Mouse (Mus musculus) granulocyte monocyte progenitor cell, adult 5-6 weeks (primary cell): Measurements from ENCODE around the gene Cep128. TPM values are rescaled to one million over a fixed set of nuclear protein-coding genes. Genes with fewer than 3 reads are reported as not detected.
"Not testable (repeated sequence)": the region's sequence is repeated elsewhere in the genome, so short reads cannot be mapped to it uniquely, and the experiment has no call there.

Experiments
- ATAC-seq: replicated peaks from 2 replicates; pipeline ENCODE4 v1.8.0; 2016; ENCODE audit warnings: mild to moderate bottlenecking, moderate TSS enrichment, inconsistent platforms; ENCODE audit not compliant: poor library complexity, severe bottlenecking
- total RNA-seq, 2 experiments: library from RNA; stranded (forward) in 1 of 2; stranded (reverse) in 1 of 2; fragments of 200-712, 200-1000 nt in 1 of 2; fragments of >200 nt in 1 of 2; fragmentation: Nextera tagmentation in 1 of 2; gene quantifications; 2 replicates each; pipeline ENCODE4 v1.2.3; 2014 to 2017

Gene Cep128
- total RNA-seq (2014; fragmentation: Nextera tagmentation) (86.8 and 89.8 TPM in 2 replicates), total RNA-seq (2017) (61.6 and 69.9 TPM in 2 replicates)

DNA sequence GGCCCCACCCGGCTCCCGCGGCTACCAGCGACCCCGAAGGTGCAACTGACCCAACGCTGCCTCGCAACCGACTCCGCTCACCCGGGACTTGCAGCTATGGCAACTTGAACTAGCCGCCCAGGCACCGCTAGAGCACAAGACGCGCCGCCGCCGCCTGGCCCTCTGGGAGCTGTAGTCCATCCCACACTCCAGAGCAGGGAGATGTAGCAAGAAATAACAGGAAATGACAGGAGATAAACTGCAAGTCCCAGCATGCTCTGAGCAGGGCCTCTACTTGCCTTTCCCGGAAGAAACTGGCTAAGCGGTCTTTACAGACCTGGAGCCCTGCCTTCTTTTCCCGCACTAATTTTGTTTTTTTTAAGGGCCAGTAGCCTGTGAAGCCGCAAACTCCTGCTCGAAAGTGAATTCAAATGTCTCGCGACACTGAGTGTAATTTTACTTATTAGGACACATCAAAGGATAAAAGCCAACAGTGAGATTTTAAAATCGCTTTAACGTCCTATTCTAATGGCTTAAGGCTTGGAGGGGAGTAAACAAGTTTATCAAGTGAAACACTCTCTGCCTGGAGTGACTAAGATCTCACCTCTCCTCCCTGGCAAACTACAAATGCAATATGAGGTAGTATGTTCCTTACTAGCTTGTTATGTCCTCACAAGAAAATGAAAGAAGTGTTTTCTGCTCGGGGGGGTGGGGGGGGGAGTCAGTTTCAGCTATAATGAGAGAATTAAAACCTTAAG lies at the start of gene Cep128, which contains the start of gene Tshr:
Cep128 (minus strand) TSS at position 129 of the 737 bp plus-strand sequence.
Tshr (plus strand) TSS at position 283 of the 737 bp plus-strand sequence.
- peak; percentile 93 for ATAC-seq

DNA sequence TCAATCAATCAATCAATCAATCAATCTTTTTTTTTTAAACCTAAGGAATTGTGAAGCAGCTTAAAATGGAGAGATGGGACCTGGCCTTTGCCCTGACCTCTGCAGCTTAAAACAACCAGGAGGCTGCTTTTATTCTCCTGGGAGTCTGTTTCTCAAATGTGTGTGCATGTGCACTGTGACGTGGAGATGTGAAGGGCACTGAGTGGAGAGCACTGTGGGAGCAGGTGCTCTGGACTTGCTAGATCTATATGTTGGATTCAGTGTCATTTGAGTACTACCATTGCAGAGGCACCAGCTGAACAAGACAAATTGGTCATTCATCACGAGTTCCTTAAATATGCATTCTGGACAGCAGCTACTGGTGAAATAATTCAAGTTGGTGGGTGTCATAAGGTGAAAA lies 42.9 kb upstream of the Cep128 start:
- no peak for ATAC-seq

DNA sequence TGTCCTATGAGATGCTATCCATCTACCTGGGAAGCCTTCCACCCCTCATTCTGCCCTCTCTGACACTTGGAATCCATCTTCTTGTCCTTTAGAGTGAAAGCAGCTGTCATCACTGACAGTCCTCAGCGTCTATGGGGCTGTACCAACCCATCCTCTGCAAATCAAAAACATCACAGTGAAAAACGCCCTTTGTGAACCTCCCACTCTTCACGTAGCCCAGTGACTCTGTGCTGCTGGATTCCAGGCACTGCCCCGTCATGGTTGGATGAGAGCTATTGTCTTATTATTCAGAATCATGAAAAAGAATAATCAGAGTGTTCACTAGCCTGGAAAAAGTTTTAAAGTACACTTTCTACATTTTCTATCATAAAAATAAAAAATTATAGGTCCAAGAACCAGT lies 42.3 kb upstream of the Cep128 start:
- ATAC-seq = no peak

DNA sequence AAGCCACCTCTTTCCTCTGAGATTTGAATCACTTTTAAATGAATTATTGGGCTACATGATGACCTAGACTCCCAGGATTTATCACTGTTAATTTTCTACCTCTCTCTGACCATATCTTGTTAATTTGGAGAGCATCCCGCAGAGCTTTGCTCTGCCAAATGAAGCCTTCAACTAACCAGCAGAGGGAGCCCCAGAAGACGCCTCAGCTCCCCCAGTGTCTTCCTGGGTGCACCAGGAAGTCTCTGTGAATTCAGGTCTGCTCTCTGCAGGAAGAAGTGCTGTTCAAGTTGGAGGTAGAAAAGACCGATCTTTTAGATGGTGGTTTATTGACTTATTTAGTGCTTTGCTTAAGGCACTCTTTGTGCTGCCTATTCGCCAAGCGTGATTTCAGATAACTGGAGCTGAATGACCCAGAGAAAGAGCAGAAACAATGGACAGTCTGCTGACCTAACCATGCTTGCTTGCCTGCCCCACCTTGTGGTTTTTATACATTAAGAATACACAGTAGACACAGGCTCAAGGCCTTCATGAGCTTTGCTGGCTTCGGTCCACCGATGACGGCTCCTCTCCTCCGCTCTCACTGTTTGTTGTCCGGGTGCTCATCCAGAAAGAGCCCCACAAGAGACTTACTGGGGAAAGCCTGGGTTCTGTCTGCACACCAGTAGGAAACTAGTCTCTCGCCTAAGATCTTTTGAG lies 39.1 kb upstream of the Cep128 start:
- peak; percentile 87 for ATAC-seq

DNA sequence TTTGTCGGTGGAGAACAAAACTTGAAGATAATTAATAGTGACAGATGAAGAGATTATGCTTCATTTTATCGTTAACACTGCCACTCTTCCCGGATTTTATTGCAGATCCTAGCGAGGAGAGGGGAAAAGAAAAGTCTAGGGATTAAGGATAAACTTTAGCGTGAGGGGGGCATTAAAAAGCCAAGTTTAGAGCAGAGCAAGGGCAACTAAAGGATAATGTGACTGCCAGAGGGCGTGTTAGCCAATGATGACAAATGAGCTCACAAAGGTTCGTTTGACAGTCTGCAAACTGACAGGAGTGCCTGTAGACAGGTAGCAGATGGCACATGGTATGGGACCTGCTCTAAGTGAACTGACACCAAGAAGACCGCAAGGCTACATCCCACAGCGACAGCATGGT lies 37.1 kb upstream of the Cep128 start:
- ATAC-seq = no peak

DNA sequence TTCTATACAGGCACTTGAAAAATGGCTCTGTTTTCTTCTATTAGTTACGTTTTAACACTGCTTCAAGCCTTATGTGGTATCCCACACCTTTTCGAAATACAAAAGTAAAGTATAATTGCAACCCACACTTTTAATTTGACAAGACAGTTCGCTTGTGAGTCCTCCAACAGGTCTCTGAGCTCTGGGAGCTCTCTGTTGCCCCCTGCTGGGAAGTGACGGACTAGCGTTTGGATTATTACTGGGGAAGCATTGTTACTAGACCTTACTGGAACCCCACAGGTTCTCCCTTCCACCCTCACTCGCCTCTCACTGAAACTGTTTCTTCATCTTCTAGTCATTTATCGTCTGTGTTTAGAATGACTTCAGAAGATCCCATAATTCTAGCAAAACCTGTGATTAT lies 34.6 kb upstream of the Cep128 start:
- peak; percentile 86 for ATAC-seq

DNA sequence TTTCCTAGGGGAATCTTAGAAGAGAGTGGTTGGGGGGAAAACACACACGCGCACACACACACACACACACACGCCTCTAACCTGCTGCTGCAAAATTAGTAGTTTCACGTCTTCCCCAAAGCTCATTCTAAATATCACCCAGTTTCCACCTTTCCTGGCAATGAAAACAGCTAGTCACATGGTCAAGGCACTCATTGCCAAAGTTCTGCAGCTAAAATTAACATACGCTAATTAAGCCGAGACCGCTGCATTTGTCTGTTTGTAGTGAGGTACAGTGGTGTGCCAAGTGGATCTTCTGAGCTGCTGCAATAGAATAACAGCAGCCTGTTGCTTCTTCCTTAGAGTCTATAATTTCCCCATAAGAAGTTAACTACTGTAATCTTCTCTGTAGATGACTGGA lies 32.6 kb upstream of the Cep128 start:
- ATAC-seq = no peak

DNA sequence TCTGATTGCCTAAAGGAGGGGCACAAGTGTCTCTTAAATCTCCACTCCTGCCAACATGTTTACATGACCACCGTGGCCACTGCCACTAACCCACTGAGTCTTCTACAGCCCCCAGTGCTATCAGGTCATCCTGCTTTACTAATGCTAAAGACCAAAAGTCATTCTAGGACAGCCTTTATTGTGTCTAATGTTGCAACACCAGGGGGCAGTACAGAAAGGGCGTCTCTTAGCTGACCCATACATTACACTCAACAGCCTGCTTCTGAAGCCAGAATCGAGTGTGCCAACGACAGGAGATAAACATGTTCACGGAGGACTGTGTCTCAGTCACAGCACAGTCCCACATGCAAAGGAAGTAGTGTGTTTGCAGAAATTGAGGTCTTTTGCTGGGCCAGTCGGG lies 30.9 kb upstream of the Cep128 start:
- no peak for ATAC-seq

DNA sequence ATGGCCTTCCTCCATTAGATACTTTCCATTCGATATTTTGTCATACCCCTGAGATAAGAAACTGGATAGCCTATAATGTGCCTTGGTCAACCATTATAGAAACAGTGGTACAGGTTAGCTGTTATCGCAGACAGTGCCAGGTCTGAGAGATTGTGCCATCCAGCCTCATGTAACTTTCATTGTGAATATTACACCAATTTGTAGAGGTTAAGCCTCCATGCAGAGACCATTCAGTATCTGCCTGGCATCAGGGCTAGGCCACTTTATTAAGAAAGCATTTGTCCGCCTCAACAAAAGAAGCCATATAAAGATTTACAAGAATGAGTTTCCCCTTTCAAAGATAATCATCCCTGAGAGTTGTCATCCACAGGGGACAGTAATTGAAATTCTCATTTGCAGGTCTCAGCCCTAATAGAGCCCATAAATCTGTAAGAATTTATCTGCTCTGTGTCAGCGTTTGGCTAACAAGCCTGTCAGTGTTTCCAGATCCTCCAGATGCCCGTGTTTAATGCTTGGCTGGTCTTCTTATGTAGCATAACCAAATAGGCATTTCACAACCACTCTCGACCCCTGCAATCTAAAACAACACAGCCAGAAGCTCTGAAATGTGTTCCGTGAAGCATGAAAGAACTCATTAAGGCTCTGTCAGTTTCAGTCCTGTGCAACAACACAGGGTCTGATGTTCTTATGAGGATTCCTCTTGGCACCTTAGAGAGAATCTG lies 28.4 kb upstream of the Cep128 start:
- ATAC-seq = no peak

DNA sequence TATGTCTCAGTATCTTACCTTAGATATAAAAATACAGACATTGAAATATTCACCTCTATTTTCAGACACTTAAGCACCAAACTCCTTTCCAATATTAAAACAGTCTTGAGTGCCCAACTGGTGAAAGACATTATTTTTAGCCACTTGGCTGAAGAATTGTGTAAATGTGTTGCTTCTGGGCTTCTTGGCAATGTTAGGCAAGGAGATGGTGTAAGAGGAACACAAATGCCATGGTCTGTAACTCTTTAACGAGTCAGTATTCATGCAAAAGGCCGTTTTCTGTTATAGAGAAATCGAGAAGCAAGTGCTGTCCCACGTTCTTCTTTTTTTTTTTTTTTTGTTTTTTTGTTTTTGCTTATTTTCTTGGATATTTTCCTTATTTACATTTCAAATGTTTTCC lies 26.1 kb upstream of the Cep128 start:
- peak; percentile 42; the same call in 1 of the 2 replicates for ATAC-seq

DNA sequence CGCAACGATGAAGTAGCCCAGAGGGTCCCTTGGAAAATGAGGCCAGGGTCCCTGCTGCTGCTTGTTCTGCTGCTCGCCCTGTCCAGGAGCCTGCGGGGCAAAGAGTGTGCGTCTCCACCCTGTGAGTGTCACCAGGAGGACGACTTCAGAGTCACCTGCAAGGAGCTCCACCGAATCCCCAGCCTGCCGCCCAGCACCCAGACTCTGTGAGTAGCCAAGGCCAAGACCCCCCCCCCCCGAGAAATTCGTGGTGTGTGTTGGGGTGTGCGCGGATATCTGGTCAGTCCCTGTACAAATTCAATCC lies 16.8 kb upstream of the Cep128 start:
- ATAC-seq = no peak; the same call in 1 of the 2 replicates

DNA sequence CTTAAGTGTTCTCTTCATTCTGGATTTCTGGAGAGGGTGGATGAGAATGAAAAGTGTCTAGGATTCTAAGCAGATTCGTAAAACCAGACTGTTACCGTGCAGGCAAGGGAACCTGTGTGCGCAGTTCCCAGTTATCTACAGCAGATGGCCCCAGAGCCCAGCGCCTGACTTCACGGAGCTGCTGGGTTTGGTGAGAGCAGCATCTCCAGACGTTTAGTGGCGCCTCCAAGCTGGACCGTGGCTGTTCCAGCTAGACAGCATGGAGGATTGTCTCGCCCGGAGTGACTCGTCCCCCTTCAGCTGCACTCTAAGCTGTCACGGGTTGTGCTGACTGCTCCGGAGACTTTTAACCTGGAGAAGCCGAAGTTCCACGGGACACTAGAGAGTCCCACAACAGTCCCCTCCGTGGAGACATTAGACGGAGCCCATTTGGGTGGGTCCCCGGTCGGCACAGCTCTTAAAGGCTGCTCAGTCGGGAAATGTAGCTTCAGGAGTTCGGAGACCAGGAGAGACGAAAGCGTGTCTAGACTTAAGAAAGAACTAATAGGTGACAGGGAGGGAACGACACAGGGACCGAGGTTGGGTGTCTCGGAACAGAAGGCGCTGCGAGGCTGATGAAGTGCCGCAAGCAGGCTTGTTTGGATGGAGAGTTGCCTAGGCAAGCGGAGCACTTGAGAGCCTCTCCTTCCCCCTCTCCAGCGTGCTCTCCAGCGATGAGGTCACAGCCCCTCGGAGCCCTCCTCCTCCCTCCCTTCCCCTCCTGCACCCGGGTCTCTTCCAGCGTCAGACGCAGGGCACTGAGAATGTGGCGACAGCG lies 16.2 kb upstream of the Cep128 start:
- peak; percentile 95 for ATAC-seq

DNA sequence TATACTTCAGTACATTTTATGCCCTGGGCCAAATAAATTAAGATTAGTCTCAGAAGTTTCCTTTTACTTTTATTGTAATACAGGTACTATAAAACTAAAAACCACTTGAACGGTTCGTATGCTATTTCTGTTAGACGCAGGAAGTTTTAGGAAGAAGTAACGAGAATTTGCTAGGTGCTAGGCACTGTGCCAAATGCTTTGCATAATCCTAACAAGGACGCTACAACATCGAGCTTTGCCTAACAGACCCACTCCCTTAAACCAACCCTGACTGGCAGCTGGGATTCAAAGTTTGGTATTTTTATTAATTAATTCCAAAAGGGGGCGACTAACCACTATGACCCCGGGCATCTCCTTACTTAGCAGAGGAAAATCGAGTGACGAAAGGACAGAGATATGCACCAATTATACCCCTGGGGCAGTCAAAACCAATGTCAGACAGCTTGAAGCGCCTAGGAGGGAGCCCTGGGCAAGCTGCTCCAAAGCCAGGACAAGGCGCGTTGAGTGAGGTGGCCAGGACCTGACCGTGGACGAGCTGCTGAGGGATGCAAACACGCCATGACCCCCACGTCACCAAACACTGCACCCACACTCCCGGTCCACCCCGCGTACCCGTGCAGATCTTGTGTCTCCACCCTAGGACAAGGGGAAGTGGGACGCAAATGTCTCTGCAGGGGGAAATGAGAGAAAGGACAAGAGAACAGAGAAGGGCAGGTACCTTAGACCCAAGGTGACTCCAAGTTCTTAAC lies 519 bp downstream of the Cep128 start:
- ATAC-seq = peak; percentile 86

DNA sequence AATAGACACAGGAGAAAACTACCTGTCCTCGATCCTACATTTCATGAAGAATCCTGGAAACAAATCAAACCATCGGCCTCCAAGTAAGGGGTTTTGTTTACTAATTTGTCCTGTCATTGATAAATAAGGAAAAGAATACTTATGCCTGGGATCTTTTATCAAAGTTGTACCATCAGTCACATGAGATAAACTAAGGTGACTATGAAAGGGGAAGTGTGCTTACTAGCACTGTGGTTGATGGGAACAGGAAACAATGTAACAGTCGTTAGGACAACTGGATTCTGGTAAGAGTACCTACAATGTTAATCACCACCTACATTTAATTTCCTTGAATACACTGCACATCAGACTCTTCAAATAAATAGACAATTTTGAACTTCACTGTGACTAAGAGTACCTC lies 15.0 kb downstream of the Cep128 start:
- ATAC-seq = peak; percentile 83

DNA sequence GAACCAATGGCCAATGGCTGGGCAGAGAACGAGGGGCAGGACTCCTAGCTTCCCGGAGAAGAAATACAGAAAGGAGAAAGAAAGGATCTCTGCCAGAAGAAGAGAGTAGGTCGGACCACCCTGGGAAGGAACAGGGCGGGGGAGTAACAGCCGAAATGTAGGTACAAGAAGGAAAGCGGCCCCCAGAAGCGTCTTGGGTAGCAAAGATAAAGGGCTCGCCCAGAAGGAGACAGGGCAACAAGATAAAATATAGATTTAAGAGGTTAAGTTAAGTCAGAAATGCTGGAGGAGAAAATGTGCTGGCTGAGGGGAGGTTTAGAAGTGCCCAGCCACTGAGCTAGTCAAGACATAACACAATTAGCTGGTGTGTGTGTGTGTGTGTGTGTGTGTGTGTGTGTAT lies 30.4 kb downstream of the Cep128 start:
- ATAC-seq = no peak

DNA sequence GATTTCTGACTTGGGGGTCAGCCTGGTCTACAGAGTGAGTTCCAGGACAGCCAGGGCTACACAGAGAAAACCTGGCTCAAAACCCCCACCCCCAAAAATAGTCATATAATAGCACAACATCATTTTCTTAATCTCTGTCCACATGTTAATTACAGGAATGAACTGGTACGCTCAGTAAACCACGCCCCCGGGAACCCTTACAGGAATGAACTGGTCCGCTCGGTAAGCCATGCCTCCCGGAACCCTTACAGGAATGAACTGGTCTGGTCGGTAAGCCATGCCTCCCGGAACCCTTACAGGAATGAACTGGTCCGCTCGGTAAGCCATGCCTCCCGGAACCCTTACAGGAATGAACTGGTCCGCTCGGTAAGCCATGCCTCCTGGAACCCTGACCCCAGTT lies 45.6 kb downstream of the Cep128 start:
- ATAC-seq = not testable (repeated sequence)

DNA sequence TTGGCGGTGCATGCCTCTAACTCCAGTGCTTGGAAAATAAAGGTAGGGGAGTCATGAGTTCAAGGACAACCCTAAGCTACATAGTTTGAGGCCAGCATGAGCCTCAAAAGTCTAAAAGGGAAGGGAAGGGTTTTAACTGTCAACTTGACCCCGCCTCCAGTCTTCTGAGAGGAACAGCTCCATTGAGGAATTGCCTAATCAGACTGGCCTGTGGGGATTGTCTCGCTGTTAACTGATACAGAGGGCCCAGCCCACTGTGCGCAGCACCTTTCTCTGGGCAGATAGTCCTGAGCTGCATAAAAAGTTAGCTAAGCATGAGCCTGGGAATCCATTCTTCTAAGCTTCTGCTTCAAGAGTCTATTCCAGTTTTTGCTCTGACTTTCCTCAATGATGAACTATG lies 56.7 kb downstream of the Cep128 start:
- ATAC-seq = peak; percentile 94

DNA sequence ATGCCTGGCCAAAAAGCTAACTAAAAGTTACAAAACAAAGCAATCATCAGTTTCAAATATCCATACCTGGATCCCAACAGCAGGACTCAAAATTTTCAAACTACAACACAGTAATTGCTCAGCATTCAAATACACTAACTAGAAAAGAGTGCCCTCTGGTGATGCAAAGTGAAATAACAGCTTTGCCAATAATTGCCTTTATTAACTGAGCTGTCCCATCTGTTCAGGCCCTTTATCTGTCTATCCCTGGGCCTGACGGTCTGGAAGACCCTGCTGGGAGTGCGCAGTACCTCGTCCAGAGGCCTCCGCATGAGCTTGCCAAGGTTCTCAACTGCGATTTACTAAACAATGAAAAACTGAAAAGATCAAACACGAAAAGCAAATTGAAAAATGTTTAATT lies 58.1 kb downstream of the Cep128 start:
- ATAC-seq = peak; percentile 54

DNA sequence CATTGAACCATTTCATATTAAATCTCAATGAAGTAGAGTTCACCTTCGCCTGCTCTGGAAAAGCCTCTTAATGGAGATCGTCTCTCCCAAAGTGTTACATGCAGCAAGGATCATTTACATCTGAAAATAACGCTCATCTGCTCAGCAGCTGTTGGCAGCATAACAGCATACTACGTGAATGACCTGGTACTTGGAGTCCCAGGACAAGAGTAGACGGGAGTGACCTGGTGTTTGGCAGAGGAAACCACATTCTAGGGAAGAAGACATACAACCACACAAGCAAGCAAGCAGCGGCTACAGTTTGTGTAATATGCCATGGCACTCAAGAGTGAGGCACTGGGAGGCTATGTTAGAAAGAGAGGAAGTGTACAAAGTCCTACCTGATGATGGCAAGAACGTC lies 69.2 kb downstream of the Cep128 start:
- ATAC-seq = no peak
